Mouse (Mus musculus) embryonic fibroblast, embryonic 13.5 days (primary cell): Measurements from ENCODE around the gene Nap1l1. TPM values are rescaled to one million over a fixed set of nuclear protein-coding genes. Genes with fewer than 3 reads are reported as not detected.
A peak's percentile ranks its signal among the peaks of the same experiment; 100 is the strongest.

Experiments used
- H3K27ac ChIP-seq: 2 replicates; pipeline ENCODE4 v1.5.1; 2012; ENCODE audit warnings: low read length, control low read depth, inconsistent platforms; ENCODE audit not compliant: insufficient read depth
- H3K4me1 ChIP-seq: 2 replicates; pipeline ENCODE4 v1.6.1; 2011; ENCODE audit warnings: low read length; ENCODE audit not compliant: control insufficient read depth, insufficient read depth
- H3K4me3 ChIP-seq: 2 replicates; pipeline ENCODE4 v1.5.1; 2011; ENCODE audit warnings: mild to moderate bottlenecking, control low read depth, low read length; ENCODE audit not compliant: insufficient read depth
- CTCF ChIP-seq: IDR thresholded peaks from 2 replicates; pipeline ENCODE4 v1.5.1; 2011; ENCODE audit warnings: mild to moderate bottlenecking, control low read depth, low read length, moderate library complexity, borderline replicate concordance; ENCODE audit not compliant: insufficient read depth
- POLR2A ChIP-seq: IDR thresholded peaks from 2 replicates; pipeline ENCODE4 v1.6.1; 2011; ENCODE audit warnings: low read depth, mild to moderate bottlenecking, control low read depth, low read length, moderate library complexity
- polyA plus RNA-seq: library from polyadenylated mRNA; stranded (reverse); fragments of >200 nt; gene quantifications from 2 replicates; pipeline ENCODE4 v1.2.4, GENCODE M21; 2011; ENCODE audit warnings: low read depth; ENCODE audit not compliant: missing spikeins, insufficient read length

The Nap1l1 gene
- polyA plus RNA-seq, 1 experiment: 532 TPM

DNA sequence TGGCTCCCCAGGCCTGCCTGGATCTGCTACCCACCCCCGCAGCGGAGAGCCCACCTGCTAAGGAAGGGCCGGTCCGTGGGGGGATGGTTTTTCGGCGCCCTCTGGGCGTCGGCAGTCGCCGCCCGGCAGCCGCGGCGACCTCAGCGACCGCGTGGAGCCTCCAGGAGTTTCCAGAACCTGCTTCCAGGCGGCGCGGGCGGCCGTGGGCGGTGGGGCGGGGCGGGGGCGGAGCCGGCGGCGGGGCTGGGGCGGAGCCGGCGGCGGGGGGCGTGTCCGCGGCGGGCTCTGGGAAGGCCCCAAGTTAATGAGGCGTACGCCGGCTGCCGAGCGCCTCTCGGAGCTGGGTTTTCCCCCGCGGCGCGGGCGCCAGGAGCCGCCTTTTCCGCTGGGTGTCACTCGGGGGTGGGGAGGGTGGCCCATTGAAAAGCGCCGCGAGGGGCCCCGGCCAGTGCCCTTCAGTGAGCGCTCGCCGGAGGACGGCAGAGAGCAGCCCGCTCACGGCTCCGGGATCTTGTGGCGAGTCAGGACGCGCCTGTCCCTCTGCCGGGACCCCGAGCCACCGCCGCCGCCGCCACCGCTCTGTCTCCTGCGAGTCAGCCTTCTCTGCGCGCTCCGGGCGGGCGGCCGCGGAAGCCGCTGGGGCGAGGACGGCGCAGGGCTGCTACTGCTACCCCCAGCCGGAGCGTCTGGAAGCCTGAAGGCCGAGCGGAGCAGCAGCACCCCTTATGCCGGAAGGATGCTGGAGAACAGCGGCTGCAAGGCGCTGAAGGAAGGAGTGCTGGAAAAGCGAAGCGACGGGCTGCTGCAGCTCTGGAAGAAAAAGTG is 33.3 kb downstream of the Nap1l1 start, which contains the start of gene Phlda1:
Gene Phlda1, plus strand, starts transcription at position 186 of the 825 bp plus-strand sequence.
- peak within 1 kb of the TSS; percentile 48 for H3K27ac ChIP-seq
- H3K4me1 ChIP-seq: peaks cover 6% of the 10 kb centered on the region; the same call in 1 of the 2 replicates
- TF ChIP-seq CTCF (no peak), POLR2A (peak; percentile 93)
- H3K4me3 ChIP-seq: peak within 1 kb of the TSS; percentile 63

DNA sequence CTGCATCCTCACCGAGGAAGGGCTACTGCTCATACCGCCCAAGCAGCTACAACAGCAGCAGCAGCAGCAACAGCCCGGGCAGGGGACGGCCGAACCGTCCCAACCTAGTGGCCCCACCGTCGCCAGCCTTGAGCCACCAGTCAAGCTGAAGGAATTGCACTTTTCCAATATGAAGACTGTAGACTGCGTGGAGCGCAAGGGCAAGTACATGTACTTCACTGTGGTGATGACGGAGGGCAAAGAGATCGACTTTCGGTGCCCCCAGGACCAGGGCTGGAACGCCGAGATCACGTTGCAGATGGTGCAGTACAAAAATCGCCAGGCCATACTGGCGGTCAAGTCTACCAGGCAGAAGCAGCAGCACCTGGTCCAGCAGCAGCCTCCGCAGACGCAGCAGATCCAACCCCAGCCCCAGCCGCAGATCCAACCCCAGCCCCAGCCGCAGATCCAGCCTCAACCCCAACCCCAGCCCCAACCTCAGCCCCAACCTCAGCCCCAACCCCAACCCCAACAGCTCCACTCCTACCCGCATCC is 34.0 kb downstream of the Nap1l1 start:
- TF ChIP-seq CTCF: no peak
- no peak for TF ChIP-seq POLR2A
- H3K4me1 ChIP-seq: peaks cover 6% of the 10 kb centered on the region; the same call in 1 of the 2 replicates
- H3K4me3 ChIP-seq: peak overlapping the region; percentile 63
- H3K27ac ChIP-seq: peak overlapping the region; percentile 32

- Histone ChIP-seq H3K4me3 (peak overlapping the region; percentile 63), H3K27ac (peak overlapping the region; percentile 55), H3K4me1 (peaks cover 6% of the 10 kb centered on the region; the same call in 1 of the 2 replicates)
- TF ChIP-seq POLR2A (0 out of 2 replicates have a peak, but pooled peaks have one; percentile 25), CTCF (peak; percentile 43; the same call in 1 of the 2 replicates)
These were observed 34.6 kb downstream of the Nap1l1 start for GRCm38 (mm10) chr10:111507460-111508211.

GRCm38 (mm10) chr10:111508324-111509080 is 35.5 kb downstream of the Nap1l1 start:
- peaks cover 6% of the 10 kb centered on the region; the same call in 1 of the 2 replicates for H3K4me1 ChIP-seq
- TF ChIP-seq CTCF (no peak), POLR2A (no peak)
- peak overlapping the region; percentile 59; the same call in 1 of the 2 replicates for H3K27ac ChIP-seq

GRCm38 (mm10) chr10:111509103-111509784 is 36.2 kb downstream of the Nap1l1 start:
- H3K4me1 ChIP-seq: peaks cover 6% of the 10 kb centered on the region; the same call in 1 of the 2 replicates
- no peak for TF ChIP-seq CTCF
- TF ChIP-seq POLR2A: no peak
- peak overlapping the region; percentile 63 for H3K4me3 ChIP-seq
- peak overlapping the region; percentile 59 for H3K27ac ChIP-seq

More at GRCm38 (mm10) chr10:111508324-111509080, 35.5 kb downstream of the Nap1l1 start:
- H3K4me3 ChIP-seq: peak overlapping the region; percentile 63

DNA sequence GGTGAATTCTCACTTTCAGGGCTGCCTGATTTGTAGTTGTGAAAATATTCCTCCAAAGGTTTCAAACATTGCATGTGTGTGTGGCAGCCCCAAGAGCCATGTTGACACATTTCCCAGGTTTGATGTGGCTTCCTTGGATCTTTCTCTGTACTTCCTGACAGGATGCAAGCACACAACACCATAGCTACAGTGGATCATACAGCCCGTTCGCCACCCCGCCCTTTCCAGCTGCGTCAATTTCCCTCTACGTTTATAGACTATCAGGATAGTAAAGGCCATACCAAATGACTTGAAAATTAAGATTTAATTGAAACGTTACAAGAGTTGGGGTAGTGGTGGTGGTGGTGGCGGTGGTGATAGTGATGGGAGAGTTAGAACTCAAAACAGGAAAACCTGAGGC is 37.0 kb downstream of the Nap1l1 start:
- Histone ChIP-seq H3K4me1 (peaks cover 6% of the 10 kb centered on the region; the same call in 1 of the 2 replicates), H3K27ac (peak overlapping the region; percentile 59; the same call in 1 of the 2 replicates), H3K4me3 (peak overlapping the region; percentile 63; the same call in 1 of the 2 replicates)
- TF ChIP-seq CTCF (no peak), POLR2A (peak; percentile 41)

GRCm38 (mm10) chr10:111510798-111511197 is 37.8 kb downstream of the Nap1l1 start:
- H3K4me1 ChIP-seq: peaks cover 11% of the 10 kb centered on the region
- no peak for TF ChIP-seq CTCF
- no peak for TF ChIP-seq POLR2A
- H3K27ac ChIP-seq: peak overlapping the region; percentile 59
- H3K4me3 ChIP-seq: no peak overlapping the region

GRCm38 (mm10) chr10:111512036-111512568 is 39.1 kb downstream of the Nap1l1 start:
- Histone ChIP-seq H3K4me3 (no peak overlapping the region), H3K27ac (no peak overlapping the region), H3K4me1 (peaks cover 16% of the 10 kb centered on the region)
- TF ChIP-seq CTCF (no peak), POLR2A (no peak)
